Mouse (Mus musculus) ovary, postnatal 36 days (tissue): ENCODE results near the gene Stx17.

Source experiments
- DNase-seq: peaks from one replicate; pipeline ENCODE4 v3.0.0; 2022; ENCODE audit warnings: low spot score, mixed read lengths

The Stx17 gene

GRCm38 (mm10) chr4:48124773-48125469 lies at the start of gene Stx17:
TSS of gene Stx17 (plus strand) at chr4:48124915.
- peak; percentile 87 for DNase-seq

DNA sequence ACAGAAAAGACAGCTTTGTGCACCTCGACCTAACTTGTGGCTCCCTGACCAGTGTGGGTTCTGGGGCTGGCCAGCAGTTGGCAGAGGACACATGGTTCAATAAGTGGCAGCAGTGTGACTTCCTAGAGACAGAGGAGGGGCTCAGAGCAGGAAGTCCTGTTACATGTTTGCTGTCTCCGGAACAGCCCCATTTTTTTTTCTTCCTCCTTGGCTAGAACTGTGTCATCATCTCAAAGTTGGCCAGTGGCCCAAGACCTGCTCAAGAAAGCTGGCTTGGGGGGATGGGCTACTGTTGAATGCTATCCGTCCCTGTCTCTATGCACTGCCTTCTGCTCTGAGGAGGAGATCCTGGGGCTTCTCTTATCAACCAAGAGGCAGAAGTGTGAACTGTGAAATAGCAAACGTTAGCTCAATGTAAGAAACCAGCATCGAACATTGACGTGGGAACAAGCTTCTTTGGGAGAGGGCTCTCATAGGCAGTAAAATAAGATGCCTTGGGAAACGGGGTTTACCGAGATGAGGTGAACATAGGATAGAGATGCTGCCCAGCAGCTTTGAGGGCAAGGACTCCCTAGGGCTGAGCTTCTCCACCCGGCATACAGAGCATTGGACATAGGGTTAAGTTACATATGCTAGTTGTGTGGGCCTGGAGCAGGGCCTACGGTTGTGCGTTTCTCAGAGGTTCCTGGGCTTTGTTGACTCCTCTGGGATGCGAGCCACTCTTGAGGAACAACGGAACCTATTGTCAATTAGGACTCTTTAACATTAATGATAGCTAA lies 47.8 kb upstream of the Stx17 start:
- DNase-seq, result no peak

DNA sequence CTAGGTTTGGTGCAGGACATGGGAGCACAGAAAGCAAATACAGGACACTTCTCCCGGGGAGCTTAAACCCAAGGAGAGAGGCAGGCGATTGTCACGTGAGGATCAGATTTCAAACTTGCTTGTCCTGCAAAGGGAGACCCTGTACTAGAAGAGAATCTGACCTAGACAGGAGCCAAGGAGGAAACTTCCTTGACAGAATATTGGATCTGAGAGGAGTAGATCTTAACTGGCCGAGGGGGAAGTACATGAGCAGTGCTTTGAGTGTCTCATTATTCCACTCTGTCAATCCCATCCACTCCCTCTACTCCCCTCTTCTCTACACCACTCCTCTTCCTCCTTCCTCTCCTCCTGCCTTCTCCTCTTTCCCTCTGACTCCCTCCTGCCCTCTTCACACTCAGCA lies 46.5 kb upstream of the Stx17 start:
- DNase-seq, result no peak

DNA sequence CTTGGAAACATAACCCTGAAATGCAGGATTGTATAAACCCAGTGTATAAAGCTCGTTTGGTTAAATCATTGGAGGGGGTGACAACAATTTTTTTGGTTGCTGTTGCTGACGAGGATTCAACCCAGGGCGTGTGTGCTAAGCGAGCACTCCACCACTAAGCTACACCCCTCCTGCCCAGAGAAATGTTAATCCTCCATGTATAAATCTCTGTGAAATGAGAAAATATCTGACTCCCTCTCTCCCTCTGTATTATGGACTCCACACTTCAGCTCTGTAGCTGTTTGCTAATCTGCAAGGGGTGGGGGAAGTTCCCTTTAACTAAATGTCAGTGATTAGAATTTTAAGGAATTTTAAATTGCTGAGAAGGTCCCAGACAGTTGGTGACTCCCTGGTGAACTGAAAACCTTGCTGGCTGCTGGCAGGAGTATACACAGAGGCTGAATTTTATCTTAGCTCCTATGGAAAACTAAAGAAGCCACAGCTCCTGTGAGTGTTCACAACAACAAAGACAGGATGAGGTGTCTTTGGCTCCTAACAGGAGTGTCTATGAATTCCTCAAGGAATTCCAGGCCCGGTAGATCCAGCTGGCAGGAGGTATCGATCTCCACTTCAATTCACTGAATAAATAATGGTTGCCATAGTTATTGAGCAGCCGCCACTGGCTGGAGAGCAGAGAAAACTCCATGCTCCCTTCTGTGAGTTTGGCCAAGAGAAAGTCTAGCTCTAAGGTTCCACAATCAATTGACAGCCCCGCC lies 45.3 kb upstream of the Stx17 start:
- DNase-seq, result no peak

- no peak for DNase-seq
Measured at GRCm38 (mm10) chr4:48083452-48083851, 41.3 kb upstream of the Stx17 start.

DNA sequence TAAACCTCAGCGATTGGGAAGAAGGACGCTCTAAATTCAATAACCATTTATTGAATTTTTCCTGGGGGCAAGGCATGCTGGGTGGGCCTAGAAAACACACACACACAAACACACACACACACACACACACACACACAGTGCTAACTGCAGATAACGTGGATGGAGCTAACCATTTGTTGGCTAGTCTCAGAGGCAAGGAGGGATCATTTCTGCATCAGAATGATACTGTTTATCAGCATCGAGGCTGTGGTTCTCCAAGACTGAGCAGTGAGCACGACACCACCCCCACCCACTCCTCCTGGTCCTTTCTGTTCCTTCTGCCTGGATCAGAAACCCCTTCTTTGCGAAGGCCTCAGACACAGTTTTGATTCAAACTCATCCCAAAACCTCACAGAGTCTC lies 38.1 kb upstream of the Stx17 start:
- DNase-seq, result no peak

DNA sequence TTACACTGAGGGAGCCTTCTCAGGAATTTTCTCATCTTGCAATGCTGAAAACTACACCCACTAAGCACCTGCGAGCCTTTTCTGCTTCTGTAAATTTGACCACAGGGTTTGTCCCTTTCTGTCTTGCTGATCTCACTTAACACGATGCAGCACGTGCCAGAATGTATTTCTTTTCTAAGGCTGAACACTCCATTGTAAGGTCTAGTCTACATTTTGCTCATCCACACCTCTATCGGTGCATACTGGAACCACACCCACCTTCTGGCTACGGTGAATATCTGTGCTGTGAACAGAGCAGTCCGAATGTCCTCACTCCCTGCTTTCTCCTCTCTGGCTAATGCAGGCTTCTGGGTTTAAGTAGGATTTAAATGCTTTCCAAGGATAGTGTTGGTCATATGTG lies 37.2 kb upstream of the Stx17 start:
- DNase-seq, result no peak

DNA sequence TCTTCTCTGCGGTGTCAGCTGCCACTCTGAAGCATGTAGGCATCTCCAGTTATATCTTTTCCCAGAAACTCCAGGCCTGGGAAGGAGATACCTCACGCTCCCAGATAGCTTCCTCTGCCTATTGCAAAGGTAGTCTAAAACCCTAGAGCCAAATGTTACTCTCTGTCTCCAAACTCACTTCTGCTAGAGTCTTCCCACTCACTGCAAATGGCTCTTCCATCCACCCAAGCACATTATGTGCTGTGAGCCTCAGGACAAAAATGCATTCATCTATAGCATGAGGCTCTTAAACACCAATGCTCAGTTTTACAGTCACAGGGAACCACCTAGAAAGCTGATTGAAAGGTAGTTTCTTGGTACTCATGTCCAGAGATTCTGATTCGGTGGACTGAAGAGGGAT lies 31.5 kb upstream of the Stx17 start:
- DNase-seq, result no peak

- DNase-seq, result no peak
Measured at GRCm38 (mm10) chr4:48100217-48100616, 24.5 kb upstream of the Stx17 start.

DNA sequence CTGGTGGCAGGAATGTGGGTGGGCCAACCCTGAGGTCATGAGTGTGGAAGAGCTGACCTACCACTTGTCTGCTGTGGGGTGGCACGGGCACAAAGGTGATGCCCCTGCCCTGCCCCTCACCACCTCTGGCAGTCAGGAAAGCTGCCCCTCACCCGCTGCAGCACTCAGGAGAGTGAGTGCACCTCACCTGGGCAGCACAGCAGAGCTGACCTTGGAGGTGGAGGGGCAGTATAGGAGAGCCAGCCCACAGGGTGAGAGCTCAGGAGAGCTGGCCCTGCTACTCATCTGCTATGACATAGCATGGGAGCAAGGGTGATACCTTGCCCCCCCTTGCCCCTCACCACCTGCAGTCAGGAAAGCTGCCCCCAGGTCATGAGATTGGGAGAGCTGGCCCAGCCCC lies 22.7 kb upstream of the Stx17 start:
- no peak for DNase-seq

GRCm38 (mm10) chr4:48105387-48105786 lies 19.3 kb upstream of the Stx17 start:
- no peak for DNase-seq

- no peak for DNase-seq
Measured at GRCm38 (mm10) chr4:48107086-48107485, 17.6 kb upstream of the Stx17 start.

DNA sequence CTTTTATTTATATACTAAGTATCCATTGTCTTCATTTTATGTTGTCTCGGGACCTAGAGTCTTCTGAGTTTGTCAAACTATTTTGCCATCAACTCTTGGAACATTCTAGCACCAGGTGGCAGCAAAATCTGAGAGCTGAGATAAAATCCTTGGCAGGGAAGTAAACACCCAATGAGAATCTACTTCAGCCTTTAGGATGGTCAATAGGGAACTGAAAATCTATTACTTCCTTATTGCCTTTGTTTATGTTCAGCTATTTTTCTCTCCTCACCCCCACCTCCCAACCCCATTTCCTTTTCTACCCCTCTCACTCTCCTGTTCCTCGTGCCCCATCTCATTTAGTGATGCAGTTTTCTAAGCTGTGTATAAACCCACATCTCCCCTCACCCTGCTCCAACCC lies 16.1 kb upstream of the Stx17 start:
- DNase-seq, result no peak

GRCm38 (mm10) chr4:48110331-48110730 lies 14.4 kb upstream of the Stx17 start:
- no peak for DNase-seq

DNA sequence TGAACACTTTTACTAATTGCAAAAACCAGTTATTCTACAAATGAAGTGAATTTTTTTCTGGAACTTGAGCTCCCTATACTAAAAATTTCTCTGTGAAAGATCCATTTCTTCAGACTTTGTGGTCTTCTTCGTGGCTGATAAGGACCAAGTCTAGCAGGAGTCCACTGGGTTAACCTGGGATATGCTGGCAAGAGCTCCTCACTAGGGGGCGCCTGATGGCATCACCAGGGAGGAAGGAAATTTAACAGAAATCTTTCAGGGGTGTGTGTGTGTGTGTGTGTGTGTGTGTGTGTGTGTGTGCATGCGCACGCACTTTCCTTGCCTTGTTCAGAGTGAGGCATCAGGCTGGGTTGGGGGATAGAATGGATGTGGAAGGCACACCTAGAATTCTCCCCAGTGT lies 8.5 kb upstream of the Stx17 start:
- DNase-seq, result peak; percentile 18

DNA sequence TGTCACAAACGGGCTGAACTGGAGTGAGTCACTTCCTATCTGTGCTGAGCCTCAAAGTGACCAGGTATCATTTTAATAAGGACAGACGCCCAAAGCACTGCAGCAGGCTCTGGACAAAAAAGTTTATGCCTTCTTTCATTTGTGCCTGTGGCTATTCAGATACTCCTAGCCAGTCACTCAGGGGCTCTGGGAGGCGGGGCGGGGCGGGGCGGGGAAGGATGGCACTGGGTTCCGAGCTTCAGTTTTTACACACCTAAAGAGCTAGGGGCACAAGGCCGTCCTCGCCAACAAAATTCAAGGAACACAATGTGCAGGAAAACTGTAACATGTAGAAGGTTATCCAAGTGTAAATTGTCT lies 321 bp upstream of the Stx17 start:
- DNase-seq, result no peak

GRCm38 (mm10) chr4:48130314-48130713 lies 5.6 kb downstream of the Stx17 start:
- no peak for DNase-seq

- DNase-seq, result no peak
Measured at GRCm38 (mm10) chr4:48131606-48132005, 6.9 kb downstream of the Stx17 start.

- no peak for DNase-seq
Measured at GRCm38 (mm10) chr4:48132721-48133120, 8.0 kb downstream of the Stx17 start.

DNA sequence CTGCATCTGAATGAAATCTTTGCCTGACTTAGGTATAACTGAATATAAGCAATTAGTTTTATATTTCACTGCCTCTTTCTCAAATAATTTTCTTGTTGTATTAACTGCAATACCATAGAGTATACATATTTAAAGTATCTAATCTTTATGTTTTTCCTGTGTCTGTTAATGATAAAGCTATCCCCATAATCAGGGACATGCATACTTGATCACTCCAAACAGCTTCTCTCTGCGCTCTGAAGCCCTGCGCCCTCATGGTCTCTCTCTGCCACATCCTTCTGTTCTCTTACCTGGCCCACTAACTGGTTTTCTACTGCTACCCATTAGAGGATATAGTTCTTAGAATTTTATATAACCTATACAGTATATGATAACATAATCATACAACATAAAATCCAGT lies 24.8 kb downstream of the Stx17 start:
- DNase-seq, result no peak

- DNase-seq, result no peak
Measured at GRCm38 (mm10) chr4:48153229-48153628, 28.5 kb downstream of the Stx17 start.

- no peak for DNase-seq
Measured at GRCm38 (mm10) chr4:48155864-48156263, 31.1 kb downstream of the Stx17 start.

- DNase-seq, result no peak
Measured at GRCm38 (mm10) chr4:48160386-48160785, 35.7 kb downstream of the Stx17 start.
